Mouse (Mus musculus): ENCODE data around the gene Ggn. TPM values are rescaled to one million over a fixed set of nuclear protein-coding genes. Genes with fewer than 3 reads are reported as not detected.
A peak's percentile ranks its signal among the peaks of the same experiment; 100 is the strongest.
"Not testable (repeated sequence)": the region's sequence is repeated elsewhere in the genome, so short reads cannot be mapped to it uniquely, and the experiment has no call there.

Gene Ggn
- 1 to 10 TPM; 1.2 to 2.1 (median 1.7) TPM for total RNA-seq (2022)

GRCm38 (mm10) chr7:29170066-29170754 lies at the start of gene Ggn, which contains the start of gene Spred3:
Gene Ggn, plus strand, starts transcription at chr7:29170210.
Gene Spred3, minus strand, starts transcription at chr7:29170411.
- DNase-seq: peak; percentile 75

- no peak for DNase-seq
These were observed 47.2 kb upstream of the Ggn start for GRCm38 (mm10) chr7:29122821-29123220.

- DNase-seq: no peak
These were observed 46.3 kb upstream of the Ggn start for GRCm38 (mm10) chr7:29123531-29124358.

GRCm38 (mm10) chr7:29124970-29125369 lies 45.0 kb upstream of the Ggn start, which contains the start of gene Ryr1:
Gene Ryr1, minus strand, starts transcription at chr7:29125179.
- DNase-seq: peak; percentile 45

- peak; percentile 39 for DNase-seq
These were observed 43.7 kb upstream of the Ggn start for GRCm38 (mm10) chr7:29126173-29126915.

- no peak for DNase-seq
These were observed 41.3 kb upstream of the Ggn start for GRCm38 (mm10) chr7:29128725-29129124.

GRCm38 (mm10) chr7:29134230-29134629 lies 35.8 kb upstream of the Ggn start:
- DNase-seq: no peak

GRCm38 (mm10) chr7:29134693-29135386 lies 35.2 kb upstream of the Ggn start, which contains the start of gene Rasgrp4:
Gene Rasgrp4, plus strand, starts transcription at chr7:29134851.
- DNase-seq: no peak

- DNase-seq: no peak
These were observed 32.6 kb upstream of the Ggn start for GRCm38 (mm10) chr7:29137429-29137828.

- not testable (repeated sequence) for DNase-seq
These were observed 30.8 kb upstream of the Ggn start for GRCm38 (mm10) chr7:29139237-29139636.

GRCm38 (mm10) chr7:29141416-29141815 lies 28.6 kb upstream of the Ggn start:
- no peak for DNase-seq

- no peak for DNase-seq
These were observed 26.0 kb upstream of the Ggn start for GRCm38 (mm10) chr7:29144006-29144405.

- no peak for DNase-seq
These were observed 23.2 kb upstream of the Ggn start for GRCm38 (mm10) chr7:29146625-29147367.

- DNase-seq: no peak
These were observed 21.2 kb upstream of the Ggn start for GRCm38 (mm10) chr7:29148771-29149170.

- no peak for DNase-seq
These were observed 18.5 kb upstream of the Ggn start for GRCm38 (mm10) chr7:29151486-29151885.

GRCm38 (mm10) chr7:29154018-29154720 lies 15.8 kb upstream of the Ggn start:
- DNase-seq: no peak

GRCm38 (mm10) chr7:29155196-29155837 lies 14.7 kb upstream of the Ggn start:
- DNase-seq: peak; percentile 82

GRCm38 (mm10) chr7:29155838-29156782 lies 13.9 kb upstream of the Ggn start, which contains the start of gene Fam98c:
Gene Fam98c, minus strand, starts transcription at chr7:29156234.
- DNase-seq: peak; percentile 78

- DNase-seq: no peak
These were observed 11.7 kb upstream of the Ggn start for GRCm38 (mm10) chr7:29158264-29158663.

Measured in adrenal gland, adult 8-10 months (tissue).